Mouse (Mus musculus) adipocyte (in vitro differentiated cells): ENCODE data around the gene Wnk4.
A peak's percentile ranks its signal among the peaks of the same experiment; 100 is the strongest.

Experiments used
- DNase-seq: peaks from one replicate; pipeline ENCODE4 v3.0.0-alpha.2; 2016; ENCODE audit warnings: low spot score

Gene Wnk4

GRCm38 (mm10) chr11:101259948-101260825 lies at the start of gene Wnk4:
TSS of gene Wnk4 (plus strand) at chr11:101260567.
- DNase-seq, result peak; percentile 81

- DNase-seq, result peak; percentile 90
These were observed 48.4 kb upstream of the Wnk4 start for GRCm38 (mm10) chr11:101211970-101212369.

- peak; percentile 60 for DNase-seq
These were observed 43.4 kb upstream of the Wnk4 start for GRCm38 (mm10) chr11:101216936-101217335.

- DNase-seq, result no peak
These were observed 41.8 kb upstream of the Wnk4 start for GRCm38 (mm10) chr11:101218436-101219055.

- no peak for DNase-seq
These were observed 39.5 kb upstream of the Wnk4 start for GRCm38 (mm10) chr11:101220853-101221252.

GRCm38 (mm10) chr11:101221306-101221986 lies 38.9 kb upstream of the Wnk4 start:
- DNase-seq, result peak; percentile 35

- DNase-seq, result no peak
These were observed 36.0 kb upstream of the Wnk4 start for GRCm38 (mm10) chr11:101224337-101224736.

GRCm38 (mm10) chr11:101225331-101226064 lies 34.9 kb upstream of the Wnk4 start:
- peak; percentile 33 for DNase-seq

- DNase-seq, result peak; percentile 79
These were observed 34.2 kb upstream of the Wnk4 start, which contains the start of gene Ezh1 for GRCm38 (mm10) chr11:101226065-101226701. TSS of gene Ezh1 (minus strand) at chr11:101226463.

GRCm38 (mm10) chr11:101229361-101229900 lies 30.9 kb upstream of the Wnk4 start:
- DNase-seq, result peak; percentile 36

GRCm38 (mm10) chr11:101230061-101230511 lies 30.3 kb upstream of the Wnk4 start:
- peak; percentile 89 for DNase-seq

- DNase-seq, result peak; percentile 78
These were observed 29.8 kb upstream of the Wnk4 start for GRCm38 (mm10) chr11:101230526-101230925.

- peak; percentile 70 for DNase-seq
These were observed 29.1 kb upstream of the Wnk4 start for GRCm38 (mm10) chr11:101230991-101231871.

- DNase-seq, result peak; percentile 25
These were observed 28.1 kb upstream of the Wnk4 start for GRCm38 (mm10) chr11:101232010-101232839.

GRCm38 (mm10) chr11:101233240-101233639 lies 27.1 kb upstream of the Wnk4 start:
- DNase-seq, result no peak

GRCm38 (mm10) chr11:101234124-101234523 lies 26.2 kb upstream of the Wnk4 start:
- DNase-seq, result no peak

- DNase-seq, result no peak
These were observed 24.9 kb upstream of the Wnk4 start for GRCm38 (mm10) chr11:101235429-101235828.

- no peak for DNase-seq
These were observed 23.6 kb upstream of the Wnk4 start for GRCm38 (mm10) chr11:101236782-101237181.

- DNase-seq, result peak; percentile 70
These were observed 22.2 kb upstream of the Wnk4 start for GRCm38 (mm10) chr11:101238071-101238647.
